Mouse (Mus musculus): ENCODE measurements at regions not wholly inside any gene's neighbourhood (a gene's known extent, or its start where the extent isn't known, plus 50 kb on each side); places are given as distances from the start of the nearest gene placed in this dataset.

DNA sequence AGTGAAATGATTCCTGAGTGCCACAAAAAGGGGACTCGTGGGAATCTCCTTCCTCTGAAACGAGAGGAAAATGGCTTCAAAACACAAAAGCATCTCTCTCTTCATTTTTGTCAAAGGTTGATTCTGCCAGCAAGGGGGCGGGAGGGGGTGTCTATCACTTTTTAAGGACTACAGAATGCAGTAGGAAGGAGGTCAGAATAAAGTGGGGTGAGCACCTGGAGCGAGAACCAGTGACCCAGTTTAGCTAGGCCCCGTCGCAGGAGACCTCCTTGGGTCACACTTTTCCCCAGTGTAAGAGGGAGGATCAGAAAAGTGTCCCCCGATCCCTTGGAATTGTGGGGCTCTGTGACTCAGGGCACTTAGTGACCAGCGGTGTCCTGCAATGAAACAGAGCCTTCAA lies 133.1 kb downstream of the Tgfb2 start:
- intact Hi-C loops (cut with DNase I), result no loop called here
- Histone ChIP-seq H3K4me3 (no peak overlapping the region), H3K27ac (no peak overlapping the region)
- TF ChIP-seq CTCF (IDR thresholded peaks at IDR 0.05), result no peak
- no peak for DNase-seq (ENCODE audit: extremely low spot score in 1 of 2, low spot score in 2 of 2)

DNA sequence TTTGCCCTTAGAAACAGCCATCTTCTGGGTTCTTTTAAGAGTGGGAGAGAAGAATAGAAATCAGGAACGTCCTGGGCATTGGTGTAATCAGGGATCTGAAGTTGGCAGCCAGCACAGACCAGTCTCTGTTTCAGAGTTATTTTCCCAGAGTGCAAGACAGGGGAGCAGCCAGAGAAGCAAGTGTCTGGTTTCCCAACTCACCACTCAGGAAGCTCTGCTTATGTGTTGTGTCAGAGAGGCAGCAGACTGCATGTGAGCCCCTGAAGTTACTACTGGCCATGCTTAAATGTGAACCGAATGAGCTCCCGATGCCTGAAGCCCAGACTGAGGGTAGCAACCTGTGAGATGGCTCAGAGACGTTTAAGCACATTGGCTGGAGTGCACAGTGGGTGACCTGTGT lies 133.7 kb downstream of the Tgfb2 start:
- TF ChIP-seq CTCF (IDR thresholded peaks at IDR 0.05), result no peak
- Histone ChIP-seq H3K27ac (no peak overlapping the region), H3K4me3 (no peak overlapping the region)
- DNase-seq (ENCODE audit: extremely low spot score in 1 of 2, low spot score in 2 of 2), result no peak
- intact Hi-C loops (cut with DNase I), result no loop called here

DNA sequence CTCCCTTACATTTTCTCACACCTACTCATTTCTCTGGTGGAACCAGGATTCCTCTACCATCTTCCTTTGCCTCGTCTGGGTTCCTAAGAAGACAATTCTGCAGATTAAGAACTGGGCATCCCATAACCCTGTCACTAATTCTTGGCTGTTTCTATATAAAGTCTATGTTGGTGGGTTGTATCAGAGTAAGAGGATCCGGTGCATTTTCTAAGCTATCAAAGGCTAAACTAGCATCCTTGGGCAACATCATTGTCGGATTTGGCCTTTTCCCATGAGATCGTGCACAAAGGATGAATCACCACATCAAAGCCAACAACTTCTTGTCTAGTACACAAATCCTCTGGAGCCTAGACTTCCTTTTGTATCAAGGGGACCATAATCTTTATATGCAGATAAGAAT lies 137.3 kb downstream of the Tgfb2 start:
- intact Hi-C loops (cut with DNase I), result no loop called here
- no peak for DNase-seq (ENCODE audit: extremely low spot score in 1 of 2, low spot score in 2 of 2)
- no peak for TF ChIP-seq CTCF (IDR thresholded peaks at IDR 0.05)

DNA sequence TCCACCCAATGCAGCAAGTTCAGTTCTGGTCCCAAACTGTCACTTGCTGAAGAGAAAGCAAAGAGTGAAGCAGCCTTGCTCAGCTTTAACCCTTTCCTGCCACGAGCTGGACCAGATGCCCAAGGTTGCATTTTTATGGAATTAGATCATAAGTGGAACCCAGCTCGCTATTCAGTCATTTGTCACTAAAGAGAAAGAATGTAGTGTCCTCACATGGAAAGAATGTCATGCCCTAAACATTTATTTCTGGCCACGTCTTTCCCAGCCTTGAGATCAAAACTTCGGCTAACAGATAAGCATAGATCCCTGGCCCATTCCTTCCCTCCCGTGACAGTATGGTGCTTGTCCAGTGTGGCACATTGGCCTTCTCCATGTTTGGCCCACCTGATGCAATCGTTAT lies 137.7 kb downstream of the Tgfb2 start:
- no peak for DNase-seq (ENCODE audit: extremely low spot score in 1 of 2, low spot score in 2 of 2)
- no peak overlapping the region for H3K4me3 ChIP-seq
- no peak overlapping the region for H3K27ac ChIP-seq
- intact Hi-C loops (cut with DNase I), result no loop called here
- TF ChIP-seq CTCF (IDR thresholded peaks at IDR 0.05), result no peak

More for the DNA sequence above, 137.3 kb downstream of the Tgfb2 start:
- no peak overlapping the region for H3K27ac ChIP-seq
- H3K4me3 ChIP-seq, result no peak overlapping the region

DNA sequence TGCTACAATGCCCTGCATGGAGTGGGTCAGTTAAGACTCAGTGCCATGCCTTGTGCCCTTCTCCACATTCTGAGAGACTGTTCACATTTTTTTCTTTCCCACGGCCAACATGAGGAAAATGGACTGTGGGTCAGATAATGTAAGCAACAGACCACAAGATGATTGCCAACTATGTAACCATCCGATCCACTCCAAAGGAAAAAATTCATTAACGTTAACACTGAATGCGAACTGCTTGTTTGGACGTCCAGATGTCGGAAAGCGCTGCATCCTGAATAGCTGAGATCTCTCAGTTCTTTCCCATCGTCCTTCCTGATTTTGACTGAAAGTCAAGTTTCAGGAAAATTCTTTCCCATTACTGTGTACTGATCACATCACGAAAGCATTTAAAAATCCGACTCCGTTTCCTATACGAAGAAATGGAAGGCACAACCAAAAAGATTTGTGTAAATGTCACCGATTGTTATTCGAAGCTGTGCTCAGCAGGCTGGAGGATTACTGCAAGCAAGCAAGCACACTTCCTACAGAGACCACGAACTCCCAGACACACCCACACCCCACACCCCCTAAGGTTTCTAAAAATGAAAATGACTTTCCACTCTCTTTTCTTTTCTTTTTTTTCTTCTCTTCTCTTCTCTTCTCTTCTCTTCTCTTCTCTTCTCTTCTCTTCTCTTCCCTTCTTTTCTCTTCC lies 138.5 kb downstream of the Tgfb2 start:
- intact Hi-C loops (cut with DNase I), result no loop called here
- H3K27ac ChIP-seq, result no peak overlapping the region
- DNase-seq (ENCODE audit: extremely low spot score in 1 of 2, low spot score in 2 of 2), result no peak
- no peak overlapping the region for H3K4me3 ChIP-seq
- no peak for TF ChIP-seq CTCF (IDR thresholded peaks at IDR 0.05)

DNA sequence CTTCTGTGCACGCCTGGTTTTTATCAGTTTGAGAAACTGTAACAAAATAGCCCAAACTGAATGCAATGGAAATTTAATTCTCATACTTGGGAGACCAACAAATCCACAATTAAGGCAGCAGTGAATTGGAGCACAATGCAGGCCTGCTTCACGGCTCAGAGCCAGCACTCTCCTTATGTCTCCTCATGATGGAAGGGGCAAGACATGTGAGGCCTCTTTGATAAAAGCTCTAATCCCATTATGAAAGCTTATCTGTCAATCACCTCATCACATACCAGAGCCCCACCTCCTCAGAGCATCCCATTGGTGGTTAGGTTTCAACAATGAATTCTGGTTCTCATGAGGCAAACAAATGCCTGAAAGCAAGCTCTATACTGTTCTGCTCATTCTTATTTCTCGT lies 143.8 kb downstream of the Tgfb2 start:
- Histone ChIP-seq H3K27ac (no peak overlapping the region), H3K4me3 (no peak overlapping the region)
- no peak for DNase-seq (ENCODE audit: extremely low spot score in 1 of 2, low spot score in 2 of 2)
- intact Hi-C loops (cut with DNase I), result no loop called here
- TF ChIP-seq CTCF (IDR thresholded peaks at IDR 0.05), result no peak

DNA sequence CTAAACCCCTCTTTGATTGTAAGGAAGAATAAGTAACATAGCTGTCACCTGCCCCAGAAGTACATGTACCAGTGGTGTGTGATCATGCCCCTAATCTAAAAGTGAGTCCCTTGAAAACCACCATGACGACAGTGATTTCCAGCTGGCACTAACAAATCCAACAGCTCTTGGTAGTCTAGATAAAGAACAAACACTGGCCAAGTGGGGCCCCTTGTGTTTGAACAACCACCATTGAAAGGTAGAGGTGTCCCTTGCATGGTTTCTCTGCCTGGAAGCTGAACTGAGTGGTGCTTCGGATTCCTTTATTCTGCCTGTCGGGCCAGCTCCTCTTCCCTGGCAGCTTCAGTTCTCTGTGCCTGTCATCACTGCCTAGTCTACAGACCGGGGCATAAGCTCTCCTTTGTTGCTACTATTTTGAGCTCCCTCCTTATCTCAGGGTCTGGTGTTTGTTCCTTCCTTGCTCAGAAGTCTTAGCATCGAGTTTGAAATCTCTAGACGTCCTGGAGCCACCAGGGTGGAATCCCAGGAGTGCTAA lies 150.3 kb downstream of the Tgfb2 start:
- Histone ChIP-seq H3K27ac (no peak overlapping the region), H3K4me3 (no peak overlapping the region)
- TF ChIP-seq CTCF (IDR thresholded peaks at IDR 0.05), result no peak
- DNase-seq (ENCODE audit: extremely low spot score in 1 of 2, low spot score in 2 of 2), result no peak
- intact Hi-C loops (cut with DNase I), result no loop called here

DNA sequence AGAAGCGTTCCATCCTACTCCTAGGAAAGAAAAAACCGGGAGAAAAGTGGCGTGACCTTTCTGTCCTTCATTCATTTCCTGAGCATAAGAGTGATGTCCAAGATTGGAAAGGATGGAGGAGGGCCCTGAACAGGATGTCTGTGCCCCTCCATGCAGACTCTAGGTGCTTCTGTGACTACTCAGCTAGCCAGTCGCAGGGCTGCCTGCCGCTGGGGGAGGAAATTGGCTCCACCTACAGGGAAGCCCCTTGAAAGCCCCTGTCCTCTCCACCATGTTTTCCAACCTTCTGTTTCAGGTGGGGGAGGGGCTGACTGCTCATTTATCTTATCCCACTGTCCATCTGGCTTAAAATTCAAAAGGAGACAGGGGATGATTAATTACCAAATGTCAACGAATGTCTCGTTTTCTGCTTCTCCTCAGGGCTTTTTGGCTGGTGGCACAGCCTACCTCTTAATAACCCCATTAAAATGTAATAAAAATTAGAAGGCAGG lies 151.2 kb downstream of the Tgfb2 start:
- intact Hi-C loops (cut with DNase I), result loop anchor here (5.0 kb wide), 1 partner anchor 153 kb away; the partner anchor contains the start of gene Tgfb2
- Histone ChIP-seq H3K27ac (no peak overlapping the region), H3K4me3 (no peak overlapping the region)
- no peak for TF ChIP-seq CTCF (IDR thresholded peaks at IDR 0.05)
- no peak for DNase-seq (ENCODE audit: extremely low spot score in 1 of 2, low spot score in 2 of 2)

DNA sequence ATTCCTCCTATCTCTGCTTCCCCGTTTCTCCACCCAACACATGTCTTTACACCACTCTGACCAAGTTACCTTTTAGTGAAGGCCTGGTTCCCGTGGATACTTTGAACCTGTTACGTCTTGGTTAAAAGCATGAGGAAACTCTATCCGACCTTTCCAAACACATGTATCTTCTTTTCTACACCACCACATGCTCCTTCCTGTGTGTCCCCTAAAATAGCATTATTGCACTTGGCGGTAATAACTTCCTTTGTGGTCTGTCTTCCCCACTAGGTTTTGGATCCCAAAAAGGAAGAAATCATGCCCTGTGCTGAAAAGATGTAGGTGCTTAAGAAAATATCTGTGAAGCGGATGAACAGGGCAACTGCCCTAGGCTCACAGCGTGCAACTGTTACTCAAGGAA lies 153.1 kb downstream of the Tgfb2 start:
- TF ChIP-seq CTCF (IDR thresholded peaks at IDR 0.05), result no peak
- no peak overlapping the region for H3K27ac ChIP-seq
- intact Hi-C loops (cut with DNase I), result loop anchor here (5.0 kb wide), 1 partner anchor 155 kb away; the partner anchor contains the start of gene Tgfb2
- H3K4me3 ChIP-seq, result no peak overlapping the region
- no peak for DNase-seq (ENCODE audit: extremely low spot score in 1 of 2, low spot score in 2 of 2)

DNA sequence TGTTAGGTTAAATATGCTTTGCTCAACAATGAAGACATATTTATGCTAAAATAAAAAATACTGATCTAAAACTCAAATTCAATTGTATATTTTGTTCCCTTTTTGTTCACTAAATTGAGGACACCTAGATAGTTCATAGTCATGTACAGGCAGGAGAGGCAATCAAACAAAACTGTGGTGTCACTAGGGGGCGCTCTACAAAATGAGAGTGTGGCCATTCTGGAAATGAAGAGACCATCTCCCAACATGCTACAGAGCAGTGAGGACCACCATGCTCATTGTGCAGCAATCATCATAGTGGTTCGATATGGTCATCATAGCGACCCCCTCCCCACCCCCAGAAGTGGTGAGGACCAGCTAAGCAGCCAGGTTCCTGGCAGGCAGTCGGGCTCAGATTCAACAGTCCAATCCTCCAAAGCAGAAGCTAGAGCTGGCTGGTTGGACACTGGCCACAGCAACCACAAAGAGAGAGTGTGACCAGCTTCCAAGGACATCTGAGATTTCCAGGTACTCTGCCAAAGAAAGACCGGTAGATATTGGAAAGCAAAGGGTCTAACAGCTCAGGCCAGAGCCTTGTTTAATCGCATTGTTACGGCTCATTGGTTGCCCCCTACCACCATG lies 155.4 kb downstream of the Tgfb2 start:
- Histone ChIP-seq H3K4me3 (no peak overlapping the region), H3K27ac (no peak overlapping the region)
- peak in 1 of 2 experiments; percentile 14 for DNase-seq (ENCODE audit: extremely low spot score in 1 of 2, low spot score in 2 of 2)
- intact Hi-C loops (cut with DNase I), result loop anchor here (5.0 kb wide), 1 partner anchor 157 kb away; the partner anchor contains the start of gene Tgfb2
- TF ChIP-seq CTCF (IDR thresholded peaks at IDR 0.05), result peak; percentile 48

DNA sequence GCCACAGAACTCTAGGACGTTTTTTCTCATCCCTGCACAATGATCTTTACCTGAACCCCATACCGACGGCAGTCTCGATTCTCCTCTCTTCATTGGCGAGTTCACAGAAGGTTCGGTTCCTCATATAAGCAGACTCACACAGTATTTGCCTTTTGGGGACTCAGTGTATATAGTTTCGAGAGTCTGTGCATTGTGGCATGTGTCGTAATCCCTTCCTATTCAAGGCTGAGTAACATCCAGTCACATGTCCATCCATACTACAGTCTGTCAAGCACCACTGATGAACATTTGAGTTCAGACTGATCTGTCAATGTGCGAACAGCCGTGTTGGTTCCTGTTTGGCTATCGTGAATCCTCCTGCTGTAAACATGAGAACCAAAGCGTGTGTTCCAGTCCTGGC lies 156.6 kb downstream of the Tgfb2 start:
- Histone ChIP-seq H3K27ac (no peak overlapping the region), H3K4me3 (no peak overlapping the region)
- intact Hi-C loops (cut with DNase I), result no loop called here
- TF ChIP-seq CTCF (IDR thresholded peaks at IDR 0.05), result no peak
- no peak for DNase-seq (ENCODE audit: extremely low spot score in 1 of 2, low spot score in 2 of 2)

DNA sequence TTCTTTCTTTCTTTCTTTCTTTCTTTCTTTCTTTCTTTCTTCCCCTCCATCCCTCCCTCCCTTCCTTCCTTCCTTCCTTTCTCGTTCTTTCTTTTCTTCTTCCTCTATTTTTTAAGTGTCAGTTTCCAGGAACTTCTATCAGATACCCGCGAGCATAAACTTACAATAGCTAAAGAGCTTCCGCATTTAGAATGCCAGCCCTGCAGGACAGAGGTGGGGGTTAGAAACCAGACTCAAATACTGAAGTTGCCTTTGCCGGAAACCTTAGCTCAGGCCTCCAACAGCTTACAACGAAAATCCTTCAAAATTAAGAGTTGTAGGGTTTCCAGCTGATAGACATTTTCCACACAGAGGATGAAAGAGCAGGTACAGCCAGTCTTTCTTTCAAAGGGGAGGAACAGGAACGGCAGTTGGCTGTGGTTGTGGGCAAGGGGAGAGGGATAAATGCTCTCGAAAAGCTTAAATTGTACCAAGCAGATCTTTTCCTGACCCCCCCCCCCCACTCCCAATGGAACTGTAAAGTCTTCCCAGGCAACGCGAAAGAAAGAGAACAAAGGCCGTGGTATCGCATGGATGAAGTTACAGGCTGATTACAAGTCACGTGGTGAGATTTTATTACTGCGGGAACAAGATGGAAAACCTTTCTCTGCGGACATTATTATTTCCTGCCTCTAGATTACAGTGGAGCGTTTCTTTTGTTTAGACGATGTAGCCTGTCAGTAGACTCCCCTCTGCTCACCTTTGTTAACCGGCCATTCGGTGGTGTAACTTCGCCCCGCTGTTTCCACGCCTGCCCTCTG lies 159.2 kb downstream of the Tgfb2 start:
- H3K4me3 ChIP-seq, result no peak overlapping the region

More for the DNA sequence above, 159.2 kb downstream of the Tgfb2 start:
- DNase-seq (ENCODE audit: extremely low spot score in 1 of 2, low spot score in 2 of 2), result no peak
- no peak for TF ChIP-seq CTCF (IDR thresholded peaks at IDR 0.05)
- intact Hi-C loops (cut with DNase I), result no loop called here
- H3K27ac ChIP-seq, result no peak overlapping the region
